Mouse (Mus musculus): ENCODE data around the gene Saxo1. TPM values are rescaled to one million over a fixed set of nuclear protein-coding genes. Genes with fewer than 3 reads are reported as not detected.

The Saxo1 gene
- total RNA-seq, 2 experiments from 2014 or later: not detected

DNA sequence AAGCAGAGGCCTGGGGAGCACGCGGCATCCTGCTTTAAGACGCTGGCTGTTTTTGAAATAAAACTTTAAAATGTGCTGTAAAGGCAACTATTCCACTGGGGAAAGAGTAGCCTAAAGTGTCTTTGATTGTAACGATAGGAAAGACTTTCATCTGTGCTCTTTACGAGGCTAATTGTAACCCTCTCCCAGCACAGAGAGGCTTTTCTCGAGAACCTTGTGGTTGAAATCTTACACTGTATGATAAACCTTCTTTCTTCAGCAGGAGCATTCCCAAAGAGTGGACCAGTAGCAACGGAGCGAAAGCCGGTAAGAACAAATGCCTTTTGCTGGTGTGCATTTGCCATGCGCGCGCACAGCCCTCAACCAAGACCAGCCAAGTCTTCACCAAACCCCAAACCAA is 37.4 kb downstream of the Saxo1 start:
- Histone ChIP-seq H3K27ac (no peak overlapping the region), H3K4me3 (no peak overlapping the region)
- no peak for DNase-seq
- TF ChIP-seq CTCF (IDR thresholded peaks at IDR 0.05): no peak
- intact Hi-C loops (cut with DNase I): no loop called here

DNA sequence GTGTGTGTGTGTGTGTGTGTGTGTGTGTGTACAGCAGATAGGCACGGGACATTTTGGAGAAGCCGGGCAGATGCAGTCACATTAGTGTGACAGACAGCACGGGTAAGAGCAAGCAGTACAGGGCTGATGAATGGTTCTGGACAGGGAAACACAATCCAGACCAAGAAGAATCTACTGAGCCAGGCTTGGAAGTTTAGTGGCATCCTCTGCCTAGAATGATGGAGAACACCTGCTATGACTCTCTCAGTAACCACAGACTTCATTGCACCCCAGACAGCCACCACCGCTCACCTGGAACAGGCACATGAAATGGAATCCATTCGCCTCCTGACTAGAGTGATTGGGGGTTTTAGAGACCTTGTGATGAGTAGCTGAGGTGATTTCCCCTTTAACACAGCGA is 38.2 kb downstream of the Saxo1 start:
- TF ChIP-seq CTCF (IDR thresholded peaks at IDR 0.05): no peak
- intact Hi-C loops (cut with DNase I): no loop called here

DNA sequence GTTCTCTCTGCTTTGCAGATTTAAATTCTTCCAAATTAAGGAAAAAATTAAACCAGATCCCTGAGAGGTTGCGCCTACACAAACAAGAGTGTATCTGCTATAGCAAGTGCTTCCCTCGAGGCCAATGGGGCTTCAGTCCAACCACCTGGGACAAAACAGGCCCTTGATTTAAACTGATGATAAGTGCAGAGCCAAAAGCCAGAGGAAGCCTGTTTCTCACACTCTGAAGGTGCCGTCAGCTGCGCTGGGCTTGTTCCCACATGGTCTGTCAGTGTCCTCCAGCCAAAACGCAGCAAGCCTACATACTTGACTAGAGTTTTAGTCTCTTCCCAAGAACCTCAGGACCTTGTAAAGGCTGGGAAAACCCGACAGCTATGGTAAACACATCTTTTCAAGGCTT is 53.5 kb downstream of the Saxo1 start:
- intact Hi-C loops (cut with DNase I): no loop called here

More for the DNA sequence above, 38.2 kb downstream of the Saxo1 start:
- Histone ChIP-seq H3K4me3 (no peak overlapping the region), H3K27ac (no peak overlapping the region)
- no peak for DNase-seq

DNA sequence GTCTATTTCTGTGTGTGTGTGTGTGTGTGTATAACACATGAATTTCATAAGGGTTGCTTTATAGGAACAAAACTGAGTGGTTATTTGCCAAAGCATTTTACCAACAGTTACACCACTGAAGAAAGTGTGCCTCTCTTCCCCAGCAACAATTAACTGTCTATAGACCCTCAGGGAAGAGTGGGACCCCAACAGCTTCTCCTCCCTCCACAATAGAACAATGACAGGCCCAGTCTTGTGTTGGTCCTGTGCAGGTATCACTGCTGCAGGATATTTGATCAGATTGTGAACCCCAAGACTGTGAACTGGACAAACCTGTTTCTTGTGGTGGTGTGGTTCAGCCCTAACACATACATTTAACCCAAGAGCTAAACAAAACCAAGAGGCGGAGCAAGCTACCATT is 58.6 kb downstream of the Saxo1 start:
- no peak for DNase-seq
- Histone ChIP-seq H3K4me3 (no peak overlapping the region), H3K27ac (no peak overlapping the region)
- no peak for TF ChIP-seq CTCF (IDR thresholded peaks at IDR 0.05)
- intact Hi-C loops (cut with DNase I): no loop called here

More for the DNA sequence above, 53.5 kb downstream of the Saxo1 start:
- no peak for TF ChIP-seq CTCF (IDR thresholded peaks at IDR 0.05)
- Histone ChIP-seq H3K27ac (no peak overlapping the region), H3K4me3 (no peak overlapping the region)
- DNase-seq: peak; percentile 27

DNA sequence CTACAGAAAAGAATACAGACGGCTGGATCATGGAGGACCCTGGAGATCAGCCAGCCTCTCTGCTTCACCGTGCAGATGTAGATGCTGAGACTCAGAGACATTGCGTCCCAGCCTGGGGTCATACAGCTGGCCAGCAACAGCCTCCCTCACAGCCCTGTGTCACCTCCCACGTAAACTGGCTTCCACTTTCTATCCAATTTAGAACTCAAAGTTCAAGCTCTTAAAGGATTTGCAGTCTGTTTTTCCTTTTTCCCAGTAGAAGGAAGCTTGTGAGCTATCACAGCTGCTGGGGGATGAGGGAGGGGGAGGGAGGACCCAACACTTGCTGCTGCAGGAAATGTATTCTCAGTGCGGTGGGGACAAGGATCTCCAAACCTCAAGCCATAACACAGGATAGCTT is 59.4 kb downstream of the Saxo1 start:
- intact Hi-C loops (cut with DNase I): no loop called here
- peak; percentile 36 for DNase-seq

DNA sequence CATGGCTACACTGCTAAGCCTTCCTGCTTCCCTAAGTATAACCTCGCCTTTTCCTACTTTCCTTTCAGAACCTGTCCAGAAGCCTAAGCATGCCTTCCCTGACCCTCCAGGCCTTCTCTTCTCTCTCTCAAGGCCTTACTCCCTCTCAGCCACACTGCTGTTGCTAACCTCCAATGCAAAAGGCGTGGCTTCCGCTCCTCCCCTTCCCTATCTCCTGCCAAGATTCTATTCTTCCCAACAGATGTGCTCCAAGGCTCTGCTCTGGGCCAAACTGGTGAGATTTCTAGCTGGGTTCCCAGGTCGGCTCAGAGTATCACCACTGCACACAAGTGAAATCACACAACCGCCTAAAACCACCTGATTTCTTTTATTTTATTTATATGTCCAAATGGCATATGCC is 69.0 kb downstream of the Saxo1 start:
- peak; percentile 51 for DNase-seq
- H3K27ac ChIP-seq: peak overlapping the region; percentile 31; the same call in 1 of the 2 replicates
- H3K4me3 ChIP-seq: no peak overlapping the region
- no peak for TF ChIP-seq CTCF (IDR thresholded peaks at IDR 0.05)
- intact Hi-C loops (cut with DNase I): no loop called here

More for the DNA sequence above, 59.4 kb downstream of the Saxo1 start:
- Histone ChIP-seq H3K27ac (peak overlapping the region; percentile 49; the same call in 1 of the 2 replicates), H3K4me3 (no peak overlapping the region)
- TF ChIP-seq CTCF (IDR thresholded peaks at IDR 0.05): no peak

DNA sequence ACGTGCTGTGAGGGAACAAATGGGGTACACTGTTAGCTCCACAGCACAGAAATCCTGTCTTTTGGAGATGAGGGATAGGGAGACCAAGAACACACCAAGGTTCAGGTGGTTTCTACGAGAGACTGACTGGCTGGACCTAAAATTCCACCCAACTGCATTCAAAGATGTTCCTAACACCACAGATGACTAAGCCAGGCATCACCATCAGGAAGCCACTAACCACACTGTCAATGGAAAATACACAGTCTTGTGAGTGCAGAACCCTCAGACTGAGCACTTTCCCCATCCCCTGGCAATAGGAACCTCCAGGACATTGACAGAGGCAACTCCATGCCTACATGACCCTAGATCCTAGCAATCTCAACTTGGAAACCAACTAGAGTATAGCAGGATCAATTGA is 71.2 kb downstream of the Saxo1 start:
- H3K4me3 ChIP-seq: no peak overlapping the region
- no peak for TF ChIP-seq CTCF (IDR thresholded peaks at IDR 0.05)
- no peak overlapping the region for H3K27ac ChIP-seq
- intact Hi-C loops (cut with DNase I): no loop called here
- no peak for DNase-seq

DNA sequence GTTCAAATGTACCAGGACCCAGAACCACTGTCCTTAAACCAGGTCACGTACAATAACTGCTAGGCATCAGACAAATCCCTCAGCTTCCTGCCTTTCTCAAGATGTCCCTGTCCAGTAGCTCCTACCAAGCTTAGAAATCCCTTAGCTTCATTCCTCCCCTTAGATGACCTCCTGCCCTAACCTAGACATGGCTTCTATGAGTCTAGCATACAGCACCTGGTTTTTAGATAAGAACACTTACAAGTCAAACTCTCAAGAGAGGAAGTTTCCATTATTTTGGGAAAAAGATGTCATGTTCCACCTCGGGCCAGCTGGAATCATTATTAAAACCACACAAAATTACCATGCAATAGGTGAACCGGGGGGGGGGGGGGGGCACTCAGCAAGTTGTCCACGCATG is 71.6 kb downstream of the Saxo1 start:
- no peak for DNase-seq
- intact Hi-C loops (cut with DNase I): no loop called here
- no peak overlapping the region for H3K4me3 ChIP-seq
- no peak for TF ChIP-seq CTCF (IDR thresholded peaks at IDR 0.05)
- H3K27ac ChIP-seq: no peak overlapping the region

DNA sequence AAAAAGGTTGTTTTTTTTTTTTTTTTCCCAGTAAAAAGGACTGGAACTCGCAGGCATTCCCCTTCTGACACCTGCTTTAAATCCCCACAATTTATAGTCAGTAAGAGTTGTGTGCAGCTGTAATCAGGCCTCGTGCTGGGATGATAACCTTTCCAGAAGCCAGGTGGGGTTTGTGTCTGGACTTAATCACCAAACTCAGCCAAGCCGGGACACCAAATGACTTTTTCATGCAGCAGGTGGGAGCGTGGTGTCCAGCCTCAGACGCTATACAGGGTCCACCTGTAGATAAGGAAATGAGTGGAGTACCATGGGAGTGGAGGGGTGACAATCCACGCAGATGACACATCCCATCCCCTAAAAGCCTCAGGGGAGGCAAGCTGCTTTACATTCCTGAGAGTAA is 73.1 kb downstream of the Saxo1 start:
- Histone ChIP-seq H3K4me3 (no peak overlapping the region), H3K27ac (no peak overlapping the region)
- intact Hi-C loops (cut with DNase I): no loop called here
- no peak for TF ChIP-seq CTCF (IDR thresholded peaks at IDR 0.05)
- DNase-seq: no peak

DNA sequence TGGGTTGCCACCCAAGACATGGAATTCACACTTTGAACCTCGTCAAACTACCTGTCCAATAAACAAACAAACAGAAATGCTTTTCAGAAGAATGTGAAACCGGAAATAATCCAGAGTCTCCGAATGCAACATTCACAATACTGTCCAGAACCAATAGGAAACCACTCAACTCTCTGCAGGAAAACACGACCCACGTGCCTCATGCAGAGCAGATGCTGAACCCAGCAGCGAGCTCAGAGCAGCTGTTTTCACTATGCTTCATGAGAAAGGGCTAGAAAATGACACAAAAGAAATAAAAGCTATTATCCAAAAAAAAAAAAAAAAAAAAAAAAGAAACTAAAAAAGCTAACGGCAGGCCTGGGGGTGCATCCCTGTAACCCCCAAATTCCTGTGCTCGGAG is 74.4 kb downstream of the Saxo1 start:
- Histone ChIP-seq H3K4me3 (no peak overlapping the region), H3K27ac (0 out of 2 replicates have a peak overlapping the region, but pooled peaks have one; percentile 5)
- DNase-seq: no peak
- intact Hi-C loops (cut with DNase I): no loop called here
- TF ChIP-seq CTCF (IDR thresholded peaks at IDR 0.05): no peak

DNA sequence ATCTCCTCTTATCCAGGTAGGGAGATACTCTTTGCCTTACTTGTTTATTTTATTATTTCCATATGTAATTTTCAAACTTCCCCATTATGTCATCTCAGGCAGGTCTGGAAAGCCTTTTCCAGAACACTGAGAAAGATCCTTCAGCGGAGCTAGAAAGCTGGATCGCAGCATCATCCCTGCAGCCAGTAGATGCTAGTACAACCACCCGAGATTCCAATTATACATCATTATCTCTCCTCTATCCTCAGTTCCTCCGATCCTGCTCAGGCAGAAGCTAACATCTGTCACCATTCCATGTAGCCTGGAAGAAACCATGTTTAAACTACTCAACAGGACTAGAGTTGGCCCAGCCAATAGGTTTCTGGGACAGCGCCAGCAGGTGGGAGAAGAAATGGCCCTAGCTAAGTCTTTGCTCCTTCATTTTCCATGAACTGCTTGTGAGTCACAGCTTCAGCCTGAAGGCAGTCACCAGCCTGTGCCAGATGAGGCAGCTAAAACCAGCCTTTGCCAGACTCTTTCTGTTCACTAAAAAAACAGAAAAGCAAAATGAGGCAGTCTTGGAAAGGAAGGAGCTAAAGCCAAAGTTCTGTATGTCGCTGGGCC is 75.0 kb downstream of the Saxo1 start:
- intact Hi-C loops (cut with DNase I): no loop called here
- Histone ChIP-seq H3K27ac (0 out of 2 replicates have a peak overlapping the region, but pooled peaks have one; percentile 5), H3K4me3 (no peak overlapping the region)
- peak; percentile 35 for DNase-seq
- no peak for TF ChIP-seq CTCF (IDR thresholded peaks at IDR 0.05)

DNA sequence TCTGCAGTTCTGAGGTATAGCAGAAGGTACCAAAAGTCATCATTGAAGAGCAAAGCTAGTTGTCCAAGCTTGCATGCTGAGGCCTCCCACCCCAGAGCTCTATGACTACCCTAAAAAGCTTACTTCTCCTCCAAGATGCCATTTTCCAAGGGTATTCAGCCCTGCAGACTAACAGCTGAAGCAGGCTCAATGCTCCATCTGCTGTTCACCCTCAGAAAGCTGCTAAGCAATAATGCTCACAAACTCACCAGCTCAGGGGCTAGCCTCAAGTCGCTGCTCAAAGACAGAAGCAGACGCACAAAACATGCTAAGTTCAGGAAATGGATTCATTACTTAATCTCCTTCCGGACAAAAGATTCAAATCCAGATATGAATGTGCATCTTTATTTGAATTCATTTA is 77.2 kb downstream of the Saxo1 start:
- no peak overlapping the region for H3K4me3 ChIP-seq
- H3K27ac ChIP-seq: no peak overlapping the region
- no peak for DNase-seq
- intact Hi-C loops (cut with DNase I): no loop called here
- peak; percentile 48 for TF ChIP-seq CTCF (IDR thresholded peaks at IDR 0.05)

DNA sequence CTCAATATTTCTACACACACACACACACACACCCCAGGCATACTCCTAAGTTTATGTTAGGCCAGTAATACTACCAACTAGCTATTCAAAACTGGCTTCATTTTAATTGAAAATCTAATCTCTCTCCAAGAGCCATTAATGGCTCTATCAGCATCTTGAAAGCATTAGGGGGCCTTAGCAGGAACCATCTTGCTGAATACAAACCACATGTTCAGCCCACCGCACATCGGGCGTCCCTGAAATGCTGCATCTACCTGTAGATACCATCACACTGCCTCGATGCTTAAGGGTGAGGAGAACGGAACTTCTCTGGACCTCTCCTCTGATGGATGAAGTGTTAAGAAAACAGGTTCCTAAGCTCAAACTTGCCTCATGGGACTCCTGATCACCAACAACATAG is 93.3 kb downstream of the Saxo1 start:
- TF ChIP-seq CTCF (IDR thresholded peaks at IDR 0.05): no peak
- Histone ChIP-seq H3K4me3 (no peak overlapping the region), H3K27ac (no peak overlapping the region)
- intact Hi-C loops (cut with DNase I): no loop called here
- DNase-seq: no peak

DNA sequence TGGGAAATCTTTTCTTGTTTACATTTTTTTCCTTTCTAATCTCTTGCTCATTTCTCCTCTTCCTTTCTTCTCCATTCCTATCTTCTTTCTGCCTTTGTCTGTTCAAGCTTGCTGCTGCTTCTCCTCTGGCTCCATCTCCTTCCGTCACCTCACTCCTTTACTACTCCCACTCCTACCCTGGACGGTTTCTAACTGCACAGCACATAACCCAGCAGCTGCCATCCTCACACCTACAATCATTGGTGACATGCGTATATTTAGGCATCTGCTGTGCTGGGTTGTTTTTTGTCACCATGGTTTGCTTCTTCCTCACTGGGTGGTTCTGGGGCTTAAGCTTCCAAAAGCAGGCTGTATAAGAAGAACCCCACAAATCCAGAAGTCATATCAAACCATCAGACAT is 107.7 kb downstream of the Saxo1 start:
- no peak for DNase-seq
- no peak overlapping the region for H3K4me3 ChIP-seq
- TF ChIP-seq CTCF (IDR thresholded peaks at IDR 0.05): no peak
- intact Hi-C loops (cut with DNase I): no loop called here
- H3K27ac ChIP-seq: no peak overlapping the region

Data from gastrocnemius, adult 2 months (tissue).